Mouse (Mus musculus) skeletal muscle tissue, adult 2 months (tissue): Measurements from ENCODE around the gene Gm3453.
"Not testable (repeated sequence)": the region's sequence is repeated elsewhere in the genome, so short reads cannot be mapped to it uniquely, and the experiment has no call there.

ENCODE experiments used
- DNase-seq: peaks from one replicate; pipeline ENCODE4 v3.0.0-alpha.2; 2012; ENCODE audit warnings: low read depth, low spot score

The Gm3453 gene

GRCm38 (mm10) chr14:5979037-5979436, at the start of gene Gm3453:
Gene Gm3453 (minus strand): TSS chr14:5979137.
- not testable (repeated sequence) for DNase-seq

- DNase-seq: not testable (repeated sequence)
These were observed 8.2 kb upstream of the Gm3453 start for GRCm38 (mm10) chr14:5987136-5987535.

- DNase-seq: not testable (repeated sequence)
These were observed 16.5 kb downstream of the Gm3453 start for GRCm38 (mm10) chr14:5962441-5962840.

GRCm38 (mm10) chr14:5961635-5962034, 17.3 kb downstream of the Gm3453 start, which contains the start of gene Gm3248:
Gene Gm3248 (minus strand): TSS chr14:5961745.
- DNase-seq: not testable (repeated sequence)

GRCm38 (mm10) chr14:5961102-5961501, 17.8 kb downstream of the Gm3453 start:
- not testable (repeated sequence) for DNase-seq

GRCm38 (mm10) chr14:5960479-5960878, 18.5 kb downstream of the Gm3453 start:
- not testable (repeated sequence) for DNase-seq

- not testable (repeated sequence) for DNase-seq
These were observed 55.7 kb downstream of the Gm3453 start for GRCm38 (mm10) chr14:5923276-5923675.
